Mouse (Mus musculus) megakaryocyte, embryonic 14.5 days (primary cell): Measurements from ENCODE around the gene Gm49325. TPM values are rescaled to one million over a fixed set of nuclear protein-coding genes. Genes with fewer than 3 reads are reported as not detected.

Source experiments
- H3K27me3 ChIP-seq: replicated peaks from 2 replicates; pipeline ENCODE3; 2012; ENCODE audit warnings: inconsistent platforms
- H3K36me3 ChIP-seq: replicated peaks from 2 replicates; pipeline ENCODE3; 2012; ENCODE audit warnings: low read length, inconsistent platforms, mixed read lengths
- H3K4me1 ChIP-seq: 2 replicates; pipeline ENCODE4 v1.6.1; 2012; ENCODE audit warnings: inconsistent platforms
- H3K4me3 ChIP-seq: replicated peaks from 2 replicates; pipeline ENCODE3; 2012; ENCODE audit warnings: moderate library complexity, mild to moderate bottlenecking, inconsistent platforms
- H3K9me3 ChIP-seq: 2 replicates; pipeline ENCODE4 v1.6.1; 2012; ENCODE audit warnings: inconsistent platforms
- FLI1 ChIP-seq: IDR thresholded peaks from 2 replicates; pipeline ENCODE4 v1.6.1; 2012; ENCODE audit warnings: low read length, inconsistent platforms, mixed read lengths
- GATA1 ChIP-seq: IDR thresholded peaks from 3 replicates; pipeline ENCODE4 v1.6.1; 2012; ENCODE audit warnings: mixed read lengths, low read length, inconsistent platforms, borderline replicate concordance
- polyA plus RNA-seq: library from polyadenylated mRNA; stranded (reverse); fragments of >175 nt; gene quantifications from 2 replicates; pipeline ENCODE4 v1.2.3, GENCODE M21; 2012; ENCODE audit warnings: low replicate concordance; ENCODE audit not compliant: insufficient read depth

Gm49325 gene
- polyA plus RNA-seq, 1 experiment, result 9.0 TPM

GRCm38 (mm10) chr10:77636234-77636922, 30.4 kb downstream of the Gm49325 start:
- peaks cover 93% of the 10 kb centered on the region for H3K36me3 ChIP-seq
- peaks cover 71% of the 10 kb centered on the region for H3K4me1 ChIP-seq
- H3K27me3 ChIP-seq, result no peaks in the 10 kb centered on the region
- TF ChIP-seq FLI1 (no peak), GATA1 (no peak)
- H3K9me3 ChIP-seq, result no peaks in the 10 kb centered on the region
- no peak overlapping the region for H3K4me3 ChIP-seq

DNA sequence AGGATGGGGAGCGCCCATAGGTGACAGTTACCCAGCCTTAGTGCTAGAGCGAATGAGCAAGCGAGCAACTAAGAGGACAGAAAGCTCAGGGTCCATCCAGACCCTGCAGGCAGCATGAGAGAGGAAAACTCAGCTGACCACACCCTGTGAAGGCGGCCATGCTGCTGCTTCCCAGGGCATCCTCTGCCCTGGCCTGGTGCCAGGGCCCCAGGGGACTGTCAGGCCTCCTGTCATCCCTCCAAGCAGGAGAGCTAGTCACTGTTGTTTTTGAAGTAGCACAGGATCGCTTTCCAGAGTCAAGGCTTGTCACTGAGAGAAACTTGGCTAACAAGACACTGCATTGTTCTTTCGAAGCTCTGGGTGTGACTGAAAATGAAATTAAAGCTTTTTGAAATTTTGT, 33.0 kb downstream of the Gm49325 start:
- TF ChIP-seq FLI1, result no peak
- no peak for TF ChIP-seq GATA1
- Histone ChIP-seq H3K36me3 (peaks cover 92% of the 10 kb centered on the region), H3K4me3 (no peak overlapping the region)

DNA sequence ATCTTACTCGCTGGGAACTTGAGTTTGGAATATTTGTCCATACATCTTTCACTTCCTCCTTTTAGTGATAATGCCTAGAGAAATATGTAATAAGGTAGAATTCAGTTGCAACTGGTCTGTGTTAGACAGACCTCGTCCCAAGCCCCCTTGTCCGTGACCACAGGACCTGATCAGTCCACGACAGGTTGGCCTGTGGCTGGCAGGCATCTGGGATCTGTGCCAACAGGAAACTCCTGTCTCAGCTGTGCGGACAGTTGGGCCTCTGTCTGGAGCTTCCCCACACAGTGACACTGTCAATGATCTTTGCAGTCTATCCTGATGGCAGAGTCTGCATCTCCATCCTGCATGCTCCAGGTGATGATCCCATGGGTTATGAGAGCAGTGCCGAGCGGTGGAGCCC, 37.2 kb downstream of the Gm49325 start:
- H3K27me3 ChIP-seq, result no peaks in the 10 kb centered on the region

More for the DNA sequence above, 33.0 kb downstream of the Gm49325 start:
- H3K9me3 ChIP-seq, result no peaks in the 10 kb centered on the region
- H3K4me1 ChIP-seq, result peaks cover 85% of the 10 kb centered on the region
- no peaks in the 10 kb centered on the region for H3K27me3 ChIP-seq

GRCm38 (mm10) chr10:77645571-77645970, 39.6 kb downstream of the Gm49325 start:
- Histone ChIP-seq H3K4me3 (no peak overlapping the region), H3K27me3 (peaks cover 5% of the 10 kb centered on the region), H3K4me1 (peaks cover 74% of the 10 kb centered on the region), H3K9me3 (no peaks in the 10 kb centered on the region), H3K36me3 (peaks cover 70% of the 10 kb centered on the region)
- TF ChIP-seq FLI1 (no peak), GATA1 (no peak)

More for the DNA sequence above, 37.2 kb downstream of the Gm49325 start:
- H3K36me3 ChIP-seq, result peaks cover 92% of the 10 kb centered on the region
- TF ChIP-seq FLI1, result no peak
- no peak for TF ChIP-seq GATA1
- peaks cover 85% of the 10 kb centered on the region for H3K4me1 ChIP-seq
- no peak overlapping the region for H3K4me3 ChIP-seq
- H3K9me3 ChIP-seq, result no peaks in the 10 kb centered on the region

DNA sequence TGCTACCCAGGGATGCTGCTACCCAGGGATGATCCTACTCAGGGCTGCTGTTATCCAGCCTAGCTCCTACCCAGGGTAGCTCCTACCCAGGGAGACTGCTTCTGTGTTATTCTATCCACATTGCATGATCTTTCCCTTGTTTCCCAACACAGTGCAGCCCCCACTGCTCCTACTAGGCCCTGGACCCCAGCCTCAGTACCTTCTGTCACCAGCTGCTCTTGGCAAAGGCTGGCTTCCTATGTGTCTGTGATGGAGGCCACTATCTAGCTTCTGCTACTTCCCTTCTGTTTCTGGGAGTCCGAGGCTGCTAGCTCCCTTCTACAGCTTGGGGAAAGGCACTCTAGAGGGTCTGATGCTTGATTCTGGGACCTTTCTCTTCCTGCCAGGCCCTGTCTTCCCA, 41.5 kb downstream of the Gm49325 start:
- H3K36me3 ChIP-seq, result peaks cover 53% of the 10 kb centered on the region

GRCm38 (mm10) chr10:77647901-77648300, 41.9 kb downstream of the Gm49325 start:
- Histone ChIP-seq H3K4me3 (no peak overlapping the region), H3K27me3 (peaks cover 5% of the 10 kb centered on the region), H3K9me3 (no peaks in the 10 kb centered on the region), H3K4me1 (peaks cover 58% of the 10 kb centered on the region), H3K36me3 (peaks cover 51% of the 10 kb centered on the region)
- TF ChIP-seq GATA1 (no peak), FLI1 (no peak)

More for the DNA sequence above, 41.5 kb downstream of the Gm49325 start:
- no peak for TF ChIP-seq FLI1
- TF ChIP-seq GATA1, result no peak
- H3K4me3 ChIP-seq, result no peak overlapping the region
- peaks cover 5% of the 10 kb centered on the region for H3K27me3 ChIP-seq
- no peaks in the 10 kb centered on the region for H3K9me3 ChIP-seq
- H3K4me1 ChIP-seq, result peaks cover 61% of the 10 kb centered on the region

DNA sequence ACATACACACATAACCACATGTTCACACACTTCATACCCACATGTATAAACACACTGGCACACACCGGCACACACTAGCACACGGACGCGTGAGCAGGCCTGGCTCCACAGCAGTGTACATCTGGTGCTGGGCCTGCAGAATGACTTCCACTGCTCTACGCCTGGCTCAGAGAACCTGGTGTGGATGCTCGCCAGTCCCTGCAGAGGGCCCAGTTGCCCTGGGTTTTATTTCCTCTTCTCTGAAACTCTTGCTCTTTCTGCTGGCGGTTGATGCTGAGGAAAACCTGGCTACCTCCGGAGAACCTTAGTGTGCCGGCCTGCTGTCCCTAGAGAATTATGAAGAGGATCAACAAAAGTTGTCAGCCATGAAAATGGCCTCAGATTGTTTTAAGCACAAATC, 46.0 kb downstream of the Gm49325 start:
- peak overlapping the region; percentile 23 for H3K4me3 ChIP-seq
- TF ChIP-seq FLI1 (no peak), GATA1 (no peak)
- H3K4me1 ChIP-seq, result peaks cover 18% of the 10 kb centered on the region
- H3K27me3 ChIP-seq, result peaks cover 18% of the 10 kb centered on the region
- H3K36me3 ChIP-seq, result peaks cover 9% of the 10 kb centered on the region
- H3K9me3 ChIP-seq, result peaks cover 13% of the 10 kb centered on the region

DNA sequence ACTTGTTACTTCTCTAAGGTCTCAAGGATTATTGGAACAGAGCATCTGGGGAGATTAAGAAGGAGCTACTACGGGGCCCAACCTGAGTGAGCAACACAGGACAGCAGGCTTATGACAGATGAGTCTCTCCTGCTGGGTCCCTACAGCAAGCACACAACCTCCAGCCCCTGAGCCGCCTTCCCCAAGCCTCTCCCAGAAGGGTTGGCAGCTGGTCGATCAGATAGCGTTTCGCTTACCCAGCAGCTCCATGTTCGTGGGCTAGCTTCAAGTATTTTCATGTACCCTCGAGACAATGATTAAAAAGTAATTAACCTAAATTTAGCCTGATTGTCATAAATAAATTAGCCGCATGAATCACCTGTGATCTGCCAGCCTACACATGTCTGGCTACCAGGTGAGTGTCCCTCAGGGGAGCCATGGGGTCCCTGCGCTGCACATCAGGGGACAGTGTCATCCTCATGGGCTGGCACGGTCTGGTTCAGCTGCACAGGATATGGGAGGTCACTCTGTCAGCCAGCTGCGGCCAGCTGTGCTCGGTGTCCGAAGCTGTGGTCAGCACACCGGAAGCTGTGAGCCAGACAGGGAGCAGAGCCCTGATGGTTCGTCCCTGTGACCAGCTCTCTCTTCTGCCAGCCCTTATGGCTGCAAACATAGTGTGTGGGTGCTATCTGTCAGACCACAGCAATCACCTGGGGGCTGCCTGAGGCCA, 52.4 kb downstream of the Gm49325 start:
- TF ChIP-seq GATA1 (no peak), FLI1 (no peak)
- peaks cover 53% of the 10 kb centered on the region for H3K27me3 ChIP-seq
- H3K4me1 ChIP-seq, result peaks cover 6% of the 10 kb centered on the region; the same call in 1 of the 2 replicates

GRCm38 (mm10) chr10:77663949-77664665, 58.1 kb downstream of the Gm49325 start:
- no peaks in the 10 kb centered on the region for H3K36me3 ChIP-seq
- H3K4me1 ChIP-seq, result peaks cover 4% of the 10 kb centered on the region; the same call in 1 of the 2 replicates
- H3K9me3 ChIP-seq, result peaks cover 25% of the 10 kb centered on the region
- peaks cover 72% of the 10 kb centered on the region for H3K27me3 ChIP-seq
- TF ChIP-seq FLI1, result no peak
- no peak for TF ChIP-seq GATA1
- peak overlapping the region; percentile 21 for H3K4me3 ChIP-seq

More for the DNA sequence above, 52.4 kb downstream of the Gm49325 start:
- Histone ChIP-seq H3K4me3 (peak overlapping the region; percentile 57), H3K36me3 (no peaks in the 10 kb centered on the region), H3K9me3 (peaks cover 41% of the 10 kb centered on the region)
